Mouse (Mus musculus) liver, embryonic 13.5 days (tissue): ENCODE measurements around the gene Maff. TPM values are rescaled to one million over a fixed set of nuclear protein-coding genes. Genes with fewer than 3 reads are reported as not detected.
A peak's percentile ranks its signal among the peaks of the same experiment; 100 is the strongest.

Source experiments
- ATAC-seq: fragments of 200-750 bp; cut with Nextera tagmentation; 2 replicates; pipeline ENCODE4 v1.8.0; 2017; ENCODE audit warnings: low read depth, mild to moderate bottlenecking, moderate number of reproducible peaks, moderate library complexity
- DNase-seq: peaks from one replicate; pipeline ENCODE4 v3.0.0; 2022
- H3K27ac ChIP-seq: fragments of 300-500 bp; sonication (generic); 2 replicates; pipeline ENCODE4 v1.5.1; 2015; ENCODE audit warnings: moderate library complexity, mild to moderate bottlenecking, inconsistent platforms
- H3K27me3 ChIP-seq: fragments of 300-500 bp; sonication (generic); 2 replicates; pipeline ENCODE4 v1.6.1; 2015; ENCODE audit warnings: mild to moderate bottlenecking, inconsistent platforms
- H3K36me3 ChIP-seq: fragments of 300-500 bp; sonication (generic); 2 replicates; pipeline ENCODE4 v1.6.1; 2015; ENCODE audit warnings: mild to moderate bottlenecking, inconsistent platforms
- H3K4me1 ChIP-seq: fragments of 300-500 bp; sonication (generic); replicated peaks from 2 replicates; pipeline ENCODE4 v1.6.1; 2015; ENCODE audit warnings: inconsistent platforms
- H3K4me2 ChIP-seq: fragments of 300-500 bp; sonication (generic); 2 replicates; pipeline ENCODE4 v1.6.1; 2015; ENCODE audit warnings: inconsistent platforms, mild to moderate bottlenecking, moderate library complexity
- H3K4me3 ChIP-seq: fragments of 300-500 bp; sonication (generic); replicated peaks from 2 replicates; pipeline ENCODE4 v1.5.1; 2015; ENCODE audit warnings: mild to moderate bottlenecking, inconsistent platforms
- H3K9ac ChIP-seq: fragments of 300-500 bp; sonication (generic); 2 replicates; pipeline ENCODE4 v1.6.1; 2015; ENCODE audit warnings: mild to moderate bottlenecking, inconsistent platforms
- H3K9me3 ChIP-seq: fragments of 300-500 bp; sonication (generic); replicated peaks from 2 replicates; pipeline ENCODE4 v1.6.1; 2016; ENCODE audit warnings: inconsistent platforms
- WGBS: fragments of 180-500 bp; shearing (Covaris S2); methylation state at CpG from one replicate; pipeline ENCODE4 v1.1.7; 2015; ENCODE audit not compliant: insufficient replicate concordance; 5-methylcytosine and 5-hydroxymethylcytosine counted together
- polyA plus RNA-seq: library from polyadenylated mRNA; unstranded; fragments of >200 nt; fragmentation: Nextera tagmentation; extraction: Ambion mirVana; gene quantifications from 2 replicates; pipeline ENCODE4 v1.2.1, GENCODE M21; 2015

Gene Maff
- polyA plus RNA-seq, 1 experiment from 2014 or later = 0.95 TPM

- no peak overlapping the region for H3K9ac ChIP-seq
- DNase-seq (no peak), ATAC-seq (no peak)
- no peaks in the 10 kb centered on the region for H3K9me3 ChIP-seq
- no peaks in the 10 kb centered on the region for H3K27me3 ChIP-seq
- no peak overlapping the region for H3K4me2 ChIP-seq
- H3K4me3 ChIP-seq = no peak overlapping the region
- 0 out of 2 replicates have a peak, but pooled peaks cover 8% of the 10 kb centered on the region for H3K36me3 ChIP-seq
- peaks cover 33% of the 10 kb centered on the region for H3K4me1 ChIP-seq
- 78% methylated on average over 5 of the region's 5 CpGs for WGBS
- H3K27ac ChIP-seq = no peak overlapping the region
Observed at GRCm38 (mm10) chr15:79366402-79366801, 20.0 kb downstream of the Maff start.

- no peak overlapping the region for H3K9ac ChIP-seq
- no peak for DNase-seq
- H3K4me1 ChIP-seq = peaks cover 31% of the 10 kb centered on the region
- H3K4me2 ChIP-seq = no peak overlapping the region; the same call in 1 of the 2 replicates
- H3K27ac ChIP-seq = peak overlapping the region; percentile 58
- H3K4me3 ChIP-seq = no peak overlapping the region
- 0 out of 2 replicates have a peak, but pooled peaks cover 3% of the 10 kb centered on the region for H3K36me3 ChIP-seq
- 63% methylated on average over 14 of the region's 14 CpGs for WGBS
- H3K9me3 ChIP-seq = no peaks in the 10 kb centered on the region
- peak; percentile 69 for ATAC-seq
- no peaks in the 10 kb centered on the region for H3K27me3 ChIP-seq
Observed at GRCm38 (mm10) chr15:79368313-79368811, 21.9 kb downstream of the Maff start.

GRCm38 (mm10) chr15:79368861-79369440, 22.5 kb downstream of the Maff start:
- Histone ChIP-seq H3K4me3 (no peak overlapping the region), H3K27me3 (no peaks in the 10 kb centered on the region), H3K9me3 (no peaks in the 10 kb centered on the region), H3K4me2 (no peak overlapping the region), H3K9ac (no peak overlapping the region), H3K27ac (peak overlapping the region; percentile 58), H3K36me3 (0 out of 2 replicates have a peak, but pooled peaks cover 3% of the 10 kb centered on the region), H3K4me1 (peaks cover 31% of the 10 kb centered on the region)
- WGBS = 72% methylated on average over 8 of the region's 8 CpGs
- DNase-seq = no peak
- peak; percentile 24 for ATAC-seq

GRCm38 (mm10) chr15:79369452-79370280, 23.2 kb downstream of the Maff start:
- Histone ChIP-seq H3K27me3 (no peaks in the 10 kb centered on the region), H3K4me1 (peaks cover 31% of the 10 kb centered on the region), H3K9me3 (no peaks in the 10 kb centered on the region), H3K4me3 (no peak overlapping the region), H3K4me2 (no peak overlapping the region), H3K9ac (no peak overlapping the region), H3K27ac (peak overlapping the region; percentile 26; the same call in 1 of the 2 replicates), H3K36me3 (0 out of 2 replicates have a peak, but pooled peaks cover 3% of the 10 kb centered on the region)
- DNase-seq (no peak), ATAC-seq (peak; percentile 24; the same call in 1 of the 2 replicates)
- 73% methylated on average over 15 of the region's 15 CpGs for WGBS

- Histone ChIP-seq H3K4me1 (peaks cover 31% of the 10 kb centered on the region), H3K4me3 (no peak overlapping the region), H3K27ac (peak overlapping the region; percentile 26; the same call in 1 of the 2 replicates), H3K4me2 (no peak overlapping the region), H3K27me3 (no peaks in the 10 kb centered on the region), H3K36me3 (0 out of 2 replicates have a peak, but pooled peaks cover 3% of the 10 kb centered on the region), H3K9me3 (no peaks in the 10 kb centered on the region), H3K9ac (no peak overlapping the region)
- WGBS = 70% methylated on average over 7 of the region's 7 CpGs
- no peak for DNase-seq
- peak; percentile 22; the same call in 1 of the 2 replicates for ATAC-seq
Observed at GRCm38 (mm10) chr15:79370281-79370843, 23.9 kb downstream of the Maff start.

- ATAC-seq = no peak
- Histone ChIP-seq H3K27me3 (no peaks in the 10 kb centered on the region), H3K4me1 (peaks cover 9% of the 10 kb centered on the region), H3K27ac (no peak overlapping the region), H3K36me3 (peaks cover 19% of the 10 kb centered on the region; the same call in 1 of the 2 replicates), H3K9me3 (no peaks in the 10 kb centered on the region), H3K9ac (no peak overlapping the region), H3K4me2 (no peak overlapping the region), H3K4me3 (no peak overlapping the region)
- DNase-seq = no peak
- 49% methylated on average over 3 of the region's 3 CpGs for WGBS
Observed at GRCm38 (mm10) chr15:79374760-79375159, 28.3 kb downstream of the Maff start.

GRCm38 (mm10) chr15:79377681-79378080, 31.3 kb downstream of the Maff start:
- 76% methylated on average over 6 of the region's 6 CpGs for WGBS
- no peak for DNase-seq
- H3K9me3 ChIP-seq = no peaks in the 10 kb centered on the region
- H3K4me3 ChIP-seq = no peak overlapping the region
- ATAC-seq = no peak
- H3K4me1 ChIP-seq = peaks cover 4% of the 10 kb centered on the region; the same call in 1 of the 2 replicates
- no peaks in the 10 kb centered on the region for H3K27me3 ChIP-seq
- H3K36me3 ChIP-seq = peaks cover 19% of the 10 kb centered on the region; the same call in 1 of the 2 replicates
- no peak overlapping the region for H3K4me2 ChIP-seq
- H3K9ac ChIP-seq = no peak overlapping the region
- no peak overlapping the region for H3K27ac ChIP-seq

GRCm38 (mm10) chr15:79378608-79379007, 32.2 kb downstream of the Maff start:
- H3K4me1 ChIP-seq = peaks cover 4% of the 10 kb centered on the region; the same call in 1 of the 2 replicates
- H3K27me3 ChIP-seq = no peaks in the 10 kb centered on the region
- H3K27ac ChIP-seq = no peak overlapping the region
- H3K4me3 ChIP-seq = no peak overlapping the region
- no peak for ATAC-seq
- no peak for DNase-seq
- no peak overlapping the region for H3K9ac ChIP-seq
- no peak overlapping the region for H3K4me2 ChIP-seq
- no peaks in the 10 kb centered on the region for H3K9me3 ChIP-seq
- H3K36me3 ChIP-seq = peaks cover 19% of the 10 kb centered on the region; the same call in 1 of the 2 replicates
- 84% methylated on average over 10 of the region's 10 CpGs for WGBS

GRCm38 (mm10) chr15:79379658-79380057, 33.2 kb downstream of the Maff start:
- Histone ChIP-seq H3K9me3 (no peaks in the 10 kb centered on the region), H3K4me2 (no peak overlapping the region), H3K4me3 (no peak overlapping the region), H3K4me1 (peaks cover 4% of the 10 kb centered on the region; the same call in 1 of the 2 replicates), H3K27me3 (no peaks in the 10 kb centered on the region), H3K9ac (no peak overlapping the region), H3K36me3 (peaks cover 19% of the 10 kb centered on the region; the same call in 1 of the 2 replicates), H3K27ac (no peak overlapping the region)
- 76% methylated on average over 7 of the region's 7 CpGs for WGBS
- ATAC-seq = no peak
- no peak for DNase-seq

- DNase-seq (peak; percentile 67), ATAC-seq (0 out of 2 replicates have a peak, but pooled peaks have one; percentile 45)
- H3K27ac ChIP-seq = no peak overlapping the region
- H3K9me3 ChIP-seq = no peaks in the 10 kb centered on the region
- no peaks in the 10 kb centered on the region for H3K27me3 ChIP-seq
- no peak overlapping the region for H3K4me2 ChIP-seq
- peaks cover 15% of the 10 kb centered on the region; the same call in 1 of the 2 replicates for H3K36me3 ChIP-seq
- H3K4me3 ChIP-seq = no peak overlapping the region
- peaks cover 4% of the 10 kb centered on the region; the same call in 1 of the 2 replicates for H3K4me1 ChIP-seq
- WGBS = 47% methylated on average over 23 of the region's 23 CpGs
- H3K9ac ChIP-seq = no peak overlapping the region
Observed at GRCm38 (mm10) chr15:79380468-79381444, 34.3 kb downstream of the Maff start.
